Mouse (Mus musculus): ENCODE data around the gene Limch1.

DNA sequence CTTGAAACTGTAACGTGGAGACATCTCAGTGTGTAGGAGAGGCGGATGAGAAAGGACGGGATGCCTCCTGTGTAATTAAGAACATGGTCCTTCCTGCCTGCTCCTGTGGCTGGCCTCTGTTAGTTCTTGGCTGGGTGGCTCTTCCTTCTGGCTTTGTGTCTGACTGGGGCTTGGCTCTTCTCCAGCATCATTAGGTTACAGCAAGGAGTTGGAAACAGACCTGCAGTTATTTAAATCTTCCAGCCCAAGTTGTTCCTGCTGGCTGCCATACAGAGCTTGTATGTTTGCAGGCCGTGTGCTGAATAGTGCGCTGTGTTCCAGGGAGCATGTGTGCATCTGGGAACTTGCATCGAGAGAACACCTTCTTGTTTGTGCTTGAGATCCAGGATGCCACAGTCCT lies 202.3 kb downstream of the Limch1 start:
- no peak for TF ChIP-seq CTCF (IDR thresholded peaks at IDR 0.05; ENCODE audit: low read depth, low read length)
- no peak for TF ChIP-seq POLR2A (IDR thresholded peaks at IDR 0.05; ENCODE audit: extremely low read depth, insufficient read depth, low read length)
